Mouse (Mus musculus) lung, adult 18-20 months (tissue): ENCODE data around the gene Cirbp.
"Not testable (repeated sequence)": the region's sequence is repeated elsewhere in the genome, so short reads cannot be mapped to it uniquely, and the experiment has no call there.

ENCODE experiments used
- DNase-seq, 2 experiments: peaks; one replicate each; pipeline ENCODE4 v3.0.0; 2022; ENCODE audit warnings: mixed read lengths in 2 of 2

Gene Cirbp

DNA sequence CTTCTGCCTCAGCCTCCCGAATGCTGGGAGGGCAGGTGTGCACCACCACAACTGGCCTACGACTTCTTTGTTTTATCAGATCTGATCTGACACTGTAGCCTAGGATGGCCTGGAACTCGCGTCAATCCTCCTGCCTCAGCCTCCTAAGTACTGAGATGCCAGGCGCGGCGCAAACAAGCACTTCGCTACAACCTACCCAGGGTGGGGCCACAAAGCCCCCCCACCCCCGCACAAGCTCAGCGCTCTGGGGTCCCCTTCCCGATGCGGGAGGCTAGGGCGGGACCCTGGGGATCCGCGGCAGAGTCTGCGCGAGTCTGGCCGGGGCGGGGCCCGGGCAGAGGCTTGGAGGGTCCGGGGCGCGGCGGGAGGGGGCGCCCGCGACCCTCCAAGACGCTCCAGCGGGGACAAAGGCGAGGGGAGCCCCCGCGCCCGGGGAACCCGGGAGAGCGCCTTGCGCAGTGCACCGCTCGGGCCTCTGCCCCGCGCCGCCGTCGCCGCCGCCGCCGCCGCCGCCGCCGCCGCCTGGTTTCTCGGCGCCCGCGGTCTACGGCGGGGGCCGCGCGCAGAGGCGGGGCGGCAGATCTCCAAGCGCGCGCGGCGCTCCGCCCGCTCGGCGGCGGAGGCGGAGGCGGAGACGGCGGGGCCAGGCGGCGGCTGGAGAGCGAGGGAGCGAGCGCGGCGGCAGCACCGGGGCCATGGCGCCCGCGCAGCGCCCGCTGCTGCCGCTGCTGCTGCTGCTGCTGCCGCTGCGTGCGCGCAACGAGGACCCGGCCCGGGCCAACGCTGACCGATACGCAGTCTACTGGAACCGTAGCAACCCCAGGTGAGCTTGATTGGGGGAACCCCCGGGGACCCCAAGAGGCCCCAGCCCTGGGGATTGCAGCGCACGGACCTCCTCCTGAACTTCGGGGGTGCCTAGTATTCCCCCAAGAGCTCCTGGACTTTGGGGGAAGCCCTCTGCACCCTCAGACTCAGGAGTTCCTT, 13.6 kb downstream of the Cirbp start, which contains the start of gene Efna2:
Efna2 (plus strand) TSS at position 415 of the 984 bp plus-strand sequence.
- no peak for DNase-seq

DNA sequence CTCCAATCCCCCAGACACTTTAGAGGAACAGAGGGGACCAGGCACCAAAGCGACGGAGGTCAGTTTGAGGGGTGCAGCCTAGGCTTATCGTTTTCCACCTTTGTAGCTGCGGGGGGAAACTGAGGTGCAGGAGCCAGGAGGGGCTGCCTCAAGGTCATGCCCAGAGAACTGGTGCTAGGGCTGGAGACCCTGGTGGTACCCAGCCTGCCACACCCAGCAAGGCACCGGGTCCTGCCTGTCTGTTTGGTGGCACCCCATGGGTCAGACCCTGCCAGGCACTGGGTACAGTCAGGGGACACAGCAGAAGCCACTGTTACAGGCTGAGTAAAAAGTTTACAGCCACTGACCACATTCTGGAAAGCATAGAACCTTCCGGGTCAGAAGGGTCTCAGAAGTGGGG, 14.5 kb downstream of the Cirbp start:
- DNase-seq = no peak

- DNase-seq = no peak
These were observed 15.0 kb downstream of the Cirbp start for GRCm38 (mm10) chr10:80180823-80181222.

DNA sequence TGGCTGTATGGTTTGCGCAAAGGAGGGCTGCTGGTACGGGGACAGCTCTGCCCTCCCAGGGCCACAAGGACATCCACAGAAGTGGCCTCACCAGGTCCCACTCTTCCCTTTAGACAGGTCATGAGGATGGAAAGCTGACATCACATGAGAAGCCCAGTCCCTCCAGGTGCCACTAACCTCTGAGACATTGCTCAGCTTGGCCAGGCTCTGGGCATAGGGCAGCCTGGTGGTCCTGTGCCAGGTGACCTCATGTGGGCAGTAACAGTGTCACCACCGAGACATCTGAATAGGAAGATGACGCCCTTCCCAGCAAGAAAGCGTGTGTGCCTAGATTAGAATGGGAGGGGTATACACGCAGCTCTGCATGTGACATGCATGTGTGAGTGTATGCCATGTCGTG, 16.8 kb downstream of the Cirbp start:
- DNase-seq = no peak

- no peak for DNase-seq
These were observed 20.9 kb downstream of the Cirbp start for GRCm38 (mm10) chr10:80186649-80187048.

DNA sequence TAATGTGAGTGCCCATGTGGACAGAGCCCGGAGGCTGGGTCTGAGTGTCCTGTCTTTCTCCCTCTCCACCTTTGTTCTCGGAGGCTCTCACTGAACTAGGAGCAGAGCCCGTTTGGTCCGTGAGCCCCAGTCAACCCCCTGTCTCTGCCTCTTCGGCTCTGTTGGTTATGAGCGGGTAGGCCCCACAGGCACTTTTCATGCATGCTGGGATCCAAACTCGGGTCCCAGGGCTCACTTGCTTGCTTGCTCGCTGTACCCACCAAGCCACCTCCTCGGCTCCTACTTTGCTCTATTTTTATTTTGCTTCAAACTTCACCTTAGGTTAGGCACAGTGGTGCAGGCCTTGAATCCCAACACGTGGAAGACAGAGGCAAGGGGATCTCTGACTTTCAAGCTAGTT, 22.0 kb downstream of the Cirbp start:
- DNase-seq = no peak

DNA sequence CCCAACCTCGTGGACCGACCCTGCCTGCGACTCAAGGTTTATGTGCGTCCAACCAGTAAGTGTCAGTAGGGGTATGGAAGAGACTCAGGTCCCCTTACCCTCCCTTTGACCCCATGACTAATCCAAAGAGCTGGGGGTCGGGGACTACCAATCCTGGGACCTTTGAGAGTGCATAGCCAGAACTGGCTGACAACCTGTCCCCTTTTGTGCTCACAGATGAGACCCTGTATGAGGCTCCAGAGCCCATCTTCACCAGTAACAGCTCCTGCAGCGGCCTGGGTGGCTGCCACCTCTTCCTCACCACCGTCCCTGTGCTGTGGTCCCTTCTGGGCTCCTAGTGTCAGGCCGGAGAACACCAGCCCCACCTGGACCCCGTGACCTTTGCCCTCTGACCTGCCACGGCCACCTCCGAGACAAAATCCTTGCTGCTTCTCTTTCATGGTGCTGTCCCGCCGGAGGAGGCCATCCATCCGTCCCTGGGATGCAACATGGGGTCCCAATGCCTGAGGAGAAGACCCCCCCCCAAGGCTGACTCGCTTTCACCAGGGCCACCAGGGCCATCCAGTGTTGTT, 22.8 kb downstream of the Cirbp start:
- DNase-seq = no peak

GRCm38 (mm10) chr10:80189999-80190398, 24.2 kb downstream of the Cirbp start:
- DNase-seq = no peak

- no peak for DNase-seq
These were observed 24.8 kb downstream of the Cirbp start for GRCm38 (mm10) chr10:80190491-80191051.

DNA sequence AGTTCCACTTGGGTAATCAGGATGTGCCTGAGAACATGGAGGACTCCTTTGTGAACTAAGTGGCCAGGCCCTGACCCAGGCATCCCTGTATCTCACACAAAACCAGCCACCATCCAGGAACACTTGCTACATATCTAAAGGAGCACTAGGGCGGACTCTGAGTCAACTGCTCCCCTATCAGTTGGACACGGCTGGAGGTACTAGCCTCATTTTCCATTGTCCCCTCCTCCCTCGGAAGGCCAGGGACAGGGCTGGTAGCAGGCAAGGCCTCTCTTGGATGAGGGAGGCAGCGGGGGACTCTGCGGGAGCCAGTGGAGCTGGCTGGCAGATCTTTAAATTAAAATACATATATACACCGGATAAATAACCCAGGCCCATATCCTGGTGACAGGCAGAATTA, 28.2 kb downstream of the Cirbp start:
- DNase-seq = no peak

- DNase-seq = no peak
These were observed 28.7 kb downstream of the Cirbp start for GRCm38 (mm10) chr10:80194441-80194840.

- DNase-seq = no peak
These were observed 30.4 kb downstream of the Cirbp start for GRCm38 (mm10) chr10:80196167-80196566.

- no peak for DNase-seq
These were observed 31.2 kb downstream of the Cirbp start for GRCm38 (mm10) chr10:80196778-80197581.

- DNase-seq = peak; percentile 79 to 89
These were observed 33.7 kb downstream of the Cirbp start for GRCm38 (mm10) chr10:80199440-80200008.

GRCm38 (mm10) chr10:80200485-80200884, 34.7 kb downstream of the Cirbp start:
- DNase-seq = no peak

GRCm38 (mm10) chr10:80204055-80204454, 38.3 kb downstream of the Cirbp start:
- no peak for DNase-seq

DNA sequence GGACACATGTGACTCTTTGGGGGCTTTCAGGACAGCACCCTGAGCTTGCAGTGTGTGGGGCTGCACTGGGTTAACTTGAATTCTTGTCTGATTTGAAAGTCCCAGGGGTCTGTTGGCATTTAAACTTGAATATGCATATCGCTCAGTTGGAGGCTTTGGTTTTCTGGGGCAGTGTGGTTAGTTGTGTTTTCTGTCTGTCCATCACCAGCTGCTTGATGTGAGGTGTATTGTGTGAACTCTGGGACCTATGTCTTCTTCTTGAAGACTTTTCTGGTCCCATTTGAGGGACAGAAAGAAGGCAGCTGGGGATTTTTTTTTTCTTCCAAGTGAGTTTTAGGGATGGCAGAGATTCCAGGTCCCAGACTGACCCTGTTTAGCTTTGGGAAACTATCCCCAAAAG, 41.4 kb downstream of the Cirbp start:
- no peak for DNase-seq

DNA sequence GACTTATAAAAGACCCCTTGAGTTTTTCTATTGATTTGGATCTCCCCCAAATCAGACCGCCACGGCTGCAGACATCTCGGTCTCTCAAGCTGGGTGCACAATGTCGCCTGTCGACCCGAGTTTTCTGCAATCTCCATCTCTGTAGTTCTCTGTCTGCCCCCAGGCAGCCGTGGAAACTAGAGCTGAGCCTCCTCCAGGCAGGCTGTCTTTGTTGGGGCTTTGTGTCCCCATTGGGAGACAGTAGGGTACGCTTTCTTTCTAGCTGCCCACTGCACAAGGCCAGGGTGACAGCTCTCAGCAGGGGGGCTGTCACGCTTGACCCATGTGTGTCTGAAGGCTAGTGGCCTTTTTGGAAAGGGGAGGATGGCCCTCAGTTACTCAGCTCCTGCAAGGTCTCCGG, 41.9 kb downstream of the Cirbp start:
- no peak for DNase-seq

DNA sequence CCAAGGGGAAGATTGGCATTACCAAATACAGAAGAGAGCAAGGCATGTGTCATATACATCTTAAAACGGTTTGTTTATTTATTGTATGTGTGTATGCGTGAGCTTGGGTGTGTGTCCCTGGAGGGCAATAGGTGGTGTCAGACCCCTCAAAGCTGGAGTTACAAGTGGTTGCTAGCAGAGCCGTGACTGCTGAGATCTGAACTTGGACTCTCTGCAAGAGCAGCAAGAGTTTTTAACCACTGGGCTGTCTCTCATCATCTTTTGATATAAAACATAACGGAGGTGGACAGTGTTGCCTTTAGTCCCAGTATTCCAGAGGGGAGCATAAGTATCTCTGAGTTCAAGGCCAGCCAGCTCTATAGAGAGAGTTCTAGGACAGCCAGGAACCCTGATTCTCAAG, 42.5 kb downstream of the Cirbp start:
- DNase-seq = no peak

- DNase-seq = no peak
These were observed 43.1 kb downstream of the Cirbp start for GRCm38 (mm10) chr10:80208841-80209371.

DNA sequence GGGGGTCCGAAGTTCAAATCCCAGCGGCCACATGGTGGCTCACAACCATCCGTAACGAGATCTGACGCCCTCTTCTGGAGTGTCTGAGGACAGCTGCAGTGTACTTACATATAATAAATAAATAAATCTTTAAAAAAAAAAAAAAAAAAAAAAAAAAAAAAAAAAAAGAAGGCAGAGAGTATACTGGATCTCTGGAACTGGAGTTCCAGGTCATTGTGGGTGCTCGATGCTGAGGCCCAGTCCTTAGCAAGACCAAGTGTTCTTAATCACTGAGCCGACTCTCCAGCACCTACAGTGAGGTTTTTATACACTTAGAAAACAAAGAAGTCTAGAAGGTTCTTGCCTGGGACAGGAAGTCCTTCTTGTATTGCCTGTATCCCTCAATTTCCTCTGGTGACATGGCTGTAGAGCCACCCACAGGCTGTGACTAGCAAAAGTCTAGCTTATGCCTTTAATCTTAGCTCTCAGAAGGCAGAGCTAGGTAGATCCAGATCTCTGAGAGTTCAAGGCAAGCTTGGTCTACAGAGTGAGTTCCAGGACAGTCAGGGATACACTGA, 45.8 kb downstream of the Cirbp start:
- DNase-seq = not testable (repeated sequence)
